Mouse (Mus musculus) gastrocnemius, postnatal 36 days (tissue): ENCODE results near the gene Tenm4. TPM values are rescaled to one million over a fixed set of nuclear protein-coding genes. Genes with fewer than 3 reads are reported as not detected.
A peak's percentile ranks its signal among the peaks of the same experiment; 100 is the strongest.

Source experiments
- DNase-seq, 2 experiments: peaks; one replicate each; pipeline ENCODE4 v3.0.0; 2022
- intact Hi-C: fragments of 180-260 bp; cut with DNase I; formaldehyde crosslinking; loops from one replicate; pipeline ENCODE4 v1.15.1; 2025
- total RNA-seq, 2 experiments: library from RNA; stranded (reverse); gene quantifications; 2 replicates each; pipeline ENCODE4 v1.2.3; 2021

Tenm4 gene
- total RNA-seq, 2 experiments from 2014 or later = 0.69 to 1.1 TPM

GRCm38 (mm10) chr7:96817030-96817674 lies 646.1 kb downstream of the Tenm4 start:
- intact Hi-C loops = no loop called here
- DNase-seq = no peak

- DNase-seq = no peak
- intact Hi-C loops = no loop called here
Observed at GRCm38 (mm10) chr7:96818236-96818916, 647.3 kb downstream of the Tenm4 start.

DNA sequence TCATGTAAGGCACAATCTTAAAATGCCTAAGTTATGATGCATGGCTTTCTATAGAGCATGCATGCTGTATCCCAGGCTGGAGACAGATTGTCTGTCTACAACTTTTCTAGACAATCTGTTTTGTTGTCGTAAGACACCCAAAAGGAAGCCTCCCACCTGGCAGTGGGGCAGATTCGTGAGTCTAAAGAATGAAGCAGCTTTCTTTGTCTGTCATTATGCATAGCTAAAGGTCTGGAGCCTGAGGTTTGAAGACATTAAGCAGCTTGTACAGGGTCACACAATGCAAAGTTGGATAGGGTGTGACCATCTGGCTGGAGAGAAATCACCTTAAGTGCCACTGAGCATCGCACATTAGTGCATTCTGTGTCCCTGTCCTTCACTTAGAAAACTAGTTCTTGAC lies 648.5 kb downstream of the Tenm4 start:
- DNase-seq = no peak
- intact Hi-C loops = no loop called here

GRCm38 (mm10) chr7:96820343-96820742 lies 649.3 kb downstream of the Tenm4 start:
- DNase-seq = no peak
- intact Hi-C loops = no loop called here

DNA sequence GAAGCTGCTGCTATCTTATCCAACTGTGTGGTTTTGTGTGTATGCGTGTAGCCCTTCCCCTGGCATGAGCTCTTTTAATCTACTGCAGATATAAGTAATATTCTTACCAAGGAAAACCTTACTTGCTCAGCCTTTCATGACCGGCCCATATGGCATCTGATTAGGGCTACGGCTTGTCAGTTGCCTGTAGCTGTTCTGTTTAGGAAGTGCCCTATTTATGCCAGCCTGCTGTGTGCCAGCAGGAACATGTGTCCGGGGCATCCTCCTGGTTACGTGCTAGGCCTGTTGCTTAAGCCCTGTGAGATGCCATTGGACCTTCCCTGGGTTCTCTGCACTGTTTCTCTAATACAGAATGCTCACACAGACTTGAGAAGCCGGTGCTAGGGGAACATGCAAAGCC lies 655.1 kb downstream of the Tenm4 start:
- intact Hi-C loops = no loop called here
- no peak for DNase-seq

DNA sequence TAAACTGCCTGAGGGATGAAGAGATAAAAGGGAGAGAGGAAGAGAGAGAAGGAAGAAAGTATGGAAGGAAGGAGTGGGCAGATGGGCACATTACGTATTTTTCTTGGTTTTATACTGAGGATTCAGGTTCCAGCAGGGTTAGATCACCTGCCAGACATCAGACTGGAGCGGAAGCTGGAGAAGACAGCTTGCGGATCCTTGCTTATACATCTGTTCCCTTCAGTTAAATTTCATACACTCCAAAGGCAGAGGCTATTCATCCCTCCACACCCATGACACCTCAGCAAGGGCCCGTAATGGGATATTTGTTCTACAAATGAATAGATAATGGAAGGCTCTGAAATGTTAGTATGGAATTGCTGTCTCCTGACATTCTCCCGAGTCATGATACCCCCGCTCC lies 655.6 kb downstream of the Tenm4 start:
- intact Hi-C loops = no loop called here
- no peak for DNase-seq

GRCm38 (mm10) chr7:96832551-96832950 lies 661.5 kb downstream of the Tenm4 start:
- intact Hi-C loops = no loop called here

GRCm38 (mm10) chr7:96833012-96833411 lies 662.0 kb downstream of the Tenm4 start:
- intact Hi-C loops = no loop called here
- DNase-seq = no peak

More at GRCm38 (mm10) chr7:96832551-96832950, 661.5 kb downstream of the Tenm4 start:
- DNase-seq = peak in 1 of 2 experiments; percentile 22

DNA sequence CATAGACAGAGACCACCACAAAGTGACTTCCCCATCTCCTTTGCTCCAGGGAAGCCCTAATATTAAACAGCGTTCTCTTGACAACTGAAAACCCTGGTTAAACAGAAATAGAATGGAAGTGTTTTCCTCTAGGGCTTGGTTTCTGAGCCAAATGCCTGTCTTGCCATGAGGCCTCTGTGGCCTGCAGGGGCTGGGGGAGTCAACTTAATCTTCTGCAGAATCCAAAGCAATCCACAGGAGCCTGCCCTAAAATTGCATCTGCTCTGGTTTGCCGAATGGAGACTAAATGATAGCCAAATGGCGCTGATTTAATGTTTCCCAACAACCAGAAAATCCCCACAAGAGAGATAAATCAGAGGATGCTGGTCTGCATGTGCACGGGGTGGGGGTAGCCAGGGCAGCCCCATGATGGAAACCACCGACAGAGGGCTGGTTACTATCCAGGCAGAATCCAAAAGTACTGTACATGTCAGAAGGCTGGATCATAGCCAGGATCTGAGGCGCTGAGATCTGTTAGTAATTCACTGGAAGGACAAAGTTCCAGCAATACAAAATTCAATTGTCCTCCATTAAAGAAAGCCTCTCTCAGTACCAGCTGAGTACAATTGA lies 663.7 kb downstream of the Tenm4 start:
- peak in 1 of 2 experiments; percentile 28 for DNase-seq
- intact Hi-C loops = no loop called here

DNA sequence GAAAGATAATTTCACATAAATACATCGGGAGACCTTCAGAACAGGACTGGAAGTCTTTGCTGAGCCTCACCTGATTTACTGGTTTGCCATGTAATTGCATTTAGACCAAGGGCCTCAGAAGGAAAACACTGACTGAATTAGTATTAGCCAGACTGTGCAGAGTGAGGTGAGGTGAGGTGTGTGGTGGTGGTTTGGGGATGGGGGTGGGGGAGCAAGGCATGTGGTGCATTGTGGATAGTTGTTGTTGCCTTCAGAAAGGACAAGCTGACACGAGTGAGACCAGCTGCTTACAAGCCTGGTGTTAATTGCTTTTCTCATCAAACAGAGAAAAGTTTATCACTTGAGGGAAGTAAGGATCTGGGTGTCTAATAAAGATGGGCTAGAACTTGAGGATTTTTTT lies 664.3 kb downstream of the Tenm4 start:
- intact Hi-C loops = no loop called here
- no peak for DNase-seq

DNA sequence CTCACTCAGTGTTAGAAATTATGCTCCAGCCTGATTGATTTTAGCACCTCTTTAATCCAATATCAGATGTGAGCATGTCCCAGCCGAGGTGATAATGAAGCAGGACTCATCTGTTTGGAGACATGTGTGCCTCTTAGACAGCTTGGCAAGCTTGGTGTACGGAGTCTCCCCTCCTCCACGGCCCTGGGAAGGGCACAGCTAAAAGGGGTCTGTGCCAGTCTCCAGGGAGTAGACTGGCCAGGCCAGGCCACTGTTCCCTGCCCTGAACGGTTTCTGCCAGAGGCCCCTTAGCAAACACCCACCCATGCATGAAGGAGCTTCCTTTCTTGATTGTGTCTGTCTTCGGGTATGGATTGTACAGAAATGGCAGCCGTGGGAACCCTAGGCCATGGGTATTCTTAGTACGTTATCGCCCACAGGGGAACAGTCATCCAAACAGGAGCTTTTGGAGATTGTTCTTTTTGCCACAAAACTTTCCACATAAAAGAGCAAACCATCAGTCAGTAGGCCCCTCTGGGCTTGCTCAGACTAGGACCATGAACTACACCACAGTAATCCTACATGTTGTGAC lies 667.3 kb downstream of the Tenm4 start:
- DNase-seq = no peak

DNA sequence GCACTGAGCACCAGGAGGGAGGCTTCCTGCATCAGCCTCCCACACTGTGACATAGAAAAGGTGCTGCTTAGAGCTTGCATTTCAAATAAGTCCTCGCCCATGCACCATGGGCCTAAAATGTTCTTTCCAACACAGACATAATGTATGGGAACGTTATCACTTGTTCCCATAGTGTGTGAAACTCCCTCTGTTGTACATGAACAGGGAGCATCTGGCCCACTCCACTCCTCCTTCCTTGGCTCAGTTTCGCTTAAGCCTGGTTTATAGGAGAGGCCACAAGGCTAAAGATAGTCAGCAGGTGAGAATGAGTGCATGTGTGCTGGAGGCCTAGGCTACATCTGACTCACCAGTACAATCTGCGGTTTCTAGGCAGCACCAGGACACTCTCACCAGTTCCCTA lies 667.9 kb downstream of the Tenm4 start:
- intact Hi-C loops = no loop called here
- DNase-seq = no peak

More for the DNA sequence above, 667.3 kb downstream of the Tenm4 start:
- intact Hi-C loops = no loop called here

DNA sequence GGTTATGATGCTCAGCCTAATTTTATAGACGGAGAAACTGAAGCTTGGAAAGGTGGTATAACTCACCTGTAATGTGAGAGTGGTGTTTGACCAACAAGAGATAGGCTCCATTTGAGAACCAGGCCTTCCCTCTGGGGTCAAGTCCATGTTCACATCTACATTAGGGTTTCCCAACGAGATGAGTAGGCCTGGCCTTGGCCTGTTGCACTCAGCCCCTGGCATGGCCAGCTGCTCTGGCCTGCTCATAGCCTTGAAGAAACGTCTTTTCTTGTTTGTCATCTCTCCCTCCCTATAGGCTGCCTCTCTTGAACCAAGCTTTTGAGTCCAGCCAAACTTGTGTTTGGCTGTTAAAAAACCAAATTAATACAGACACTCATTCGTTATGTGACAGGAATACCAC lies 668.5 kb downstream of the Tenm4 start:
- intact Hi-C loops = no loop called here
- no peak for DNase-seq

GRCm38 (mm10) chr7:96842477-96843255 lies 671.6 kb downstream of the Tenm4 start:
- no peak for DNase-seq
- intact Hi-C loops = no loop called here

DNA sequence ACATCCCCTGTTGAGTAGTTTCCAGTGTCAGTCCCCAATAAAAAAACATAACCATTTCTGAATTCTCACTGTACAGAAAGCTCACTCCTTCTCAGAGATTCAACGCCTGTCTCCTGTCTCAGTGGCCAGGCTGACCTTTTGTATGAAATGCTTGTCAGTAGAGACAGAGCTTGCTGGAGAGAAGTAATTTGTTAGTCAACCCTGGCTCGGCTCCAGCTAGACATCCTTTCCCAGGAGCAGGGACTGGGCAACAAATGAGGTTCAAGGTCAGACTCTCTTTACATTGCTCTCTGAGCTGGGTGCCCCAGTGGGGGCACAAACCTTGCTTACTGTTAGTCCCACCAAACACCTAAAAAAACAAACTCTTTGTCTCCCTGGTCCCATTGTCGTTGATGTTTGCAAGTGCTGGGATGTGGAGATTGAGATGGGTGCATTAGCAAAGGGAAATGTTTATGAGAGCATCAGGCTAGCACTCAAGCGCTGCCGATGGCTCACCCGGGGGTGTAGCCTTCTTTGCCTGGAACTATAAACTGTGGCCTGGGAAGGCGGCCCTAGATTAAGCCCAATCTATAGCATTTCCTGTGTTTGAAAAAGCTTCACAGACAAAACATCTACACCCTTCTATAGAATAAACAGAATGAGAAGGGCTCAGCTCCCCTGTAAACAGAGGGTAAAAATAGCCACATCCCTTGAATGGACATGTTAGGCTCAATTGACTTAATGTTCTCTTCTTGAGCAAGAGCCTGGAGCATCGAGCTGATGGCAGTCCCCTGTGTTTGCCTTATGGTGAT lies 673.3 kb downstream of the Tenm4 start:
- no peak for DNase-seq
- intact Hi-C loops = no loop called here

- no peak for DNase-seq
- intact Hi-C loops = no loop called here
Observed at GRCm38 (mm10) chr7:96852781-96853180, 681.7 kb downstream of the Tenm4 start.

DNA sequence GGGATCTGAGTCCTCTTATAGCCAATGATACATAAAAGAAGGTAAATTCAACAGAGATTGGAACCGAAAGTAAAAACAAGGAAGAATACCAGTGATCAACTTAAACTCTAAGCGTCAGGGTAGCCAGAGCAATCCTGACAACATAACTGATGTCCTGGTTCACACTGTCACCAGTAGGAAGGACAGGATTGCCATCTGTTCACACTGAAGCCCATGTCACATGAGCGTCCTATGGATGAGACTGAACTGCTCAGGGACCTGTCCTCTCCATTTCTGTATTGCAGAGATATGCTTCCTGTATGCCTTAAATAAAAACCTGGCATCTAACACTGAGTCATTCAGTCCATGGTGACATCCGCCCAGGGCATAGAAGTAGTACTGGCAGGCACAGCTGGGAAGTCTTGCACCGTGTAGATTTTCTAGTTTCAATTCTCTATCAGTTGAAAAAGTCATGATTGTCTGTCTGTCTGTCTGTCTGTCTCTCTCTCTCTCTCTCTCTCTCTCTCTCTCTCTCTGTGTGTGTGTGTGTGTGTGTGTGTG lies 684.9 kb downstream of the Tenm4 start:
- intact Hi-C loops = no loop called here
- DNase-seq = no peak

- no peak for DNase-seq
- intact Hi-C loops = no loop called here
Observed at GRCm38 (mm10) chr7:96856518-96856917, 685.5 kb downstream of the Tenm4 start.

GRCm38 (mm10) chr7:96859077-96859476 lies 688.0 kb downstream of the Tenm4 start:
- intact Hi-C loops = no loop called here
- no peak for DNase-seq

GRCm38 (mm10) chr7:96859684-96860083 lies 688.6 kb downstream of the Tenm4 start:
- no peak for DNase-seq
- intact Hi-C loops = no loop called here
